In genomic region chr15:78588049-78588448, GRCm38 (mm10) we compare ENCODE assay signal across 13 mouse cellular contexts. TPM values are rescaled to one million over a fixed set of nuclear protein-coding genes. Genes with fewer than 3 reads are reported as not detected.
DNase-seq lines count a peak whose midpoint lies in the region; ATAC-seq and TF ChIP-seq lines count a peak whose summit lies in the region.
"Had no signal": no experiment of that assay in that cellular context is flagged by ENCODE, and none has a peak within 500 bp of the region (broad histone marks: within the 10 kb centered on the region; RNA-seq: fewer than 3 reads in every experiment).

No protein-coding gene starts in this region.

- no peak overlapping the region for H3K9ac ChIP-seq in liver, embryonic 11.5 days (ENCODE audit: low read depth, low read length)
- no peak overlapping the region for H3K9ac ChIP-seq in liver, postnatal 0 days (replicated peaks)
- no peak overlapping the region for H3K9ac ChIP-seq in liver, embryonic 14.5 days (replicated peaks)
- H3K9ac ChIP-seq: hindbrain, embryonic 14.5 days had no signal

- no peaks in the 10 kb centered on the region for H3K9me3 ChIP-seq in liver, embryonic 11.5 days (ENCODE audit: control insufficient read depth, low read length)
- H3K9me3 ChIP-seq in liver, postnatal 0 days (ENCODE audit: low read length): no peaks in the 10 kb centered on the region
- H3K9me3 ChIP-seq in liver, embryonic 14.5 days (ENCODE audit: control insufficient read depth, low read length): no peaks in the 10 kb centered on the region
- H3K9me3 ChIP-seq: heart, embryonic 10.5 days had no signal

- H3K36me3 ChIP-seq in liver, embryonic 11.5 days (ENCODE audit: control insufficient read depth, insufficient read depth, low read length): no peaks in the 10 kb centered on the region
- no peaks in the 10 kb centered on the region for H3K36me3 ChIP-seq in liver, postnatal 0 days (replicated peaks; ENCODE audit: insufficient read depth, low read length)
- no peaks in the 10 kb centered on the region for H3K36me3 ChIP-seq in liver, embryonic 14.5 days (replicated peaks; ENCODE audit: control insufficient read depth, insufficient read depth, low read depth)
- H3K36me3 ChIP-seq: embryonic facial prominence, embryonic 10.5 days; heart, embryonic 10.5 days had no signal

- peaks cover 2% of the 10 kb centered on the region for H3K4me1 ChIP-seq in liver, embryonic 11.5 days (replicated peaks; ENCODE audit: control insufficient read depth, insufficient read depth, low read length)
- H3K4me1 ChIP-seq in liver, postnatal 0 days (ENCODE audit: insufficient read depth): peaks cover 3% of the 10 kb centered on the region; the same call in 1 of the 2 replicates
- peaks cover 58% of the 10 kb centered on the region for H3K4me1 ChIP-seq in bone marrow macrophage, adult 2 months (ENCODE audit: control insufficient read depth, insufficient read depth, low read length)
- H3K4me1 ChIP-seq in liver, embryonic 14.5 days (replicated peaks; ENCODE audit: control insufficient read depth in 2 of 2, insufficient read depth in 2 of 2, low read length in 1 of 2): peaks cover 0 to 8% of the 10 kb centered on the region in 2 experiments; a peak in 2 of 4 replicates

- no peak for DNase-seq in liver, embryonic 11.5 days (ENCODE audit: low spot score)
- DNase-seq in liver, postnatal 0 days: no peak
- no peak for DNase-seq in liver, embryonic 14.5 days (ENCODE audit: low read depth in 3 of 3, low spot score in 3 of 3)
- no peak for DNase-seq in heart, adult 18-20 months

- H3K4me3 ChIP-seq in liver, embryonic 11.5 days (ENCODE audit: low read depth, low read length): no peak overlapping the region
- no peak overlapping the region for H3K4me3 ChIP-seq in liver, postnatal 0 days (ENCODE audit: low read depth, low read length)
- no peak overlapping the region for H3K4me3 ChIP-seq in bone marrow macrophage, adult 2 months (ENCODE audit: insufficient read depth, low read length)
- H3K4me3 ChIP-seq in liver, embryonic 14.5 days (ENCODE audit: insufficient read depth in 1 of 2, low read depth in 2 of 2, low read length in 2 of 2): no peak overlapping the region
- H3K4me3 ChIP-seq: embryonic facial prominence, embryonic 10.5 days; heart, embryonic 10.5 days had no signal

- no peak overlapping the region for H3K4me2 ChIP-seq in liver, embryonic 11.5 days
- H3K4me2 ChIP-seq in liver, postnatal 0 days (ENCODE audit: low read depth, low read length): no peak overlapping the region
- H3K4me2 ChIP-seq in liver, embryonic 14.5 days (ENCODE audit: low read depth): no peak overlapping the region
- H3K4me2 ChIP-seq: hindbrain, embryonic 14.5 days had no signal

- no peak for TF ChIP-seq POLR2A in bone marrow macrophage, adult 2 months (IDR thresholded peaks at IDR 0.05; ENCODE audit: borderline replicate concordance, low read depth, low read length)

- TF ChIP-seq EP300 in liver, postnatal 0 days (IDR thresholded peaks at IDR 0.05; ENCODE audit: low read depth): no peak
- no peak for TF ChIP-seq EP300 in liver, embryonic 14.5 days (IDR thresholded peaks at IDR 0.05; ENCODE audit: low read depth)

- WGBS in liver, embryonic 11.5 days: 36% methylated on average over 4 of the region's 4 CpGs
- WGBS in liver, postnatal 0 days (ENCODE audit: insufficient replicate concordance): 49% methylated on average over 4 of the region's 4 CpGs
- WGBS in liver, embryonic 14.5 days (ENCODE audit: insufficient replicate concordance): 15% methylated on average over 4 of the region's 4 CpGs

- TF ChIP-seq CTCF in liver, postnatal 0 days (IDR thresholded peaks at IDR 0.05; ENCODE audit: low read depth): no peak
- no peak for TF ChIP-seq CTCF in bone marrow macrophage, adult 2 months (IDR thresholded peaks at IDR 0.05; ENCODE audit: low read depth, low read length)
- no peak for TF ChIP-seq CTCF in liver, embryonic 14.5 days (IDR thresholded peaks at IDR 0.05; ENCODE audit: low read depth)

- H3K27ac ChIP-seq in liver, embryonic 11.5 days (ENCODE audit: low read depth, low read length): no peak overlapping the region
- H3K27ac ChIP-seq in liver, postnatal 0 days (ENCODE audit: low read depth): no peak overlapping the region
- H3K27ac ChIP-seq in bone marrow macrophage, adult 2 months (ENCODE audit: insufficient read depth, low read depth, low read length): peak overlapping the region; percentile 72
- no peak overlapping the region for H3K27ac ChIP-seq in liver, embryonic 14.5 days
- H3K27ac ChIP-seq: embryonic facial prominence, embryonic 10.5 days; heart, embryonic 10.5 days; hindbrain, embryonic 14.5 days had no signal

- H3K27me3 ChIP-seq in liver, embryonic 11.5 days (replicated peaks; ENCODE audit: control insufficient read depth, insufficient read depth, low read length): no peaks in the 10 kb centered on the region
- no peaks in the 10 kb centered on the region for H3K27me3 ChIP-seq in liver, postnatal 0 days (ENCODE audit: insufficient read depth, low read length)
- H3K27me3 ChIP-seq in liver, embryonic 14.5 days (ENCODE audit: control insufficient read depth, insufficient read depth, low read length): no peaks in the 10 kb centered on the region

- peak; percentile 51 for ATAC-seq in liver, embryonic 11.5 days (replicated peaks; ENCODE audit: low FRiP score)
- ATAC-seq in liver, postnatal 0 days: no peak
- ATAC-seq in liver, embryonic 14.5 days (ENCODE audit: insufficient read depth): 0 out of 2 replicates have a peak, but pooled peaks have one; percentile 28
- no peak for ATAC-seq in cerebellum, adult (ENCODE audit: insufficient number of reproducible peaks, low FRiP score, low TSS enrichment)

RNA-seq across cellular contexts. Expression of gene Cyth4, which starts 8.8 kb away (rescaled TPM):
- 7.8 and 9.5 TPM in 2 replicates for polyA plus RNA-seq in liver, embryonic 11.5 days (2014; fragmentation: Nextera tagmentation; extraction: Ambion mirVana)
- polyA plus RNA-seq in liver, postnatal 0 days (2015; fragmentation: Nextera tagmentation; extraction: Ambion mirVana): 11.5 and 13.3 TPM in 2 replicates
- polyA plus RNA-seq in bone marrow macrophage, adult 2 months (2012; ENCODE audit: insufficient read depth, insufficient read length, missing spikeins): 382 and 398 TPM in 2 replicates
- 6.4 and 7.6 TPM in 2 replicates for polyA plus RNA-seq in liver, embryonic 14.5 days (2012; rRNA removed)
- polyA plus RNA-seq in liver, embryonic 14.5 days (2014; fragmentation: Nextera tagmentation; extraction: Ambion mirVana): 4.3 and 4.9 TPM in 2 replicates
- 1 to 10 TPM; 3.8 to 6.3 TPM for total RNA-seq in heart, adult 18-20 months (2021)

RNA-seq across cellular contexts. Expression of gene Rac2, which starts 15.5 kb away (rescaled TPM):
- polyA plus RNA-seq in liver, embryonic 11.5 days (2014; fragmentation: Nextera tagmentation; extraction: Ambion mirVana): 124 and 126 TPM in 2 replicates
- 120 and 127 TPM in 2 replicates for polyA plus RNA-seq in liver, postnatal 0 days (2015; fragmentation: Nextera tagmentation; extraction: Ambion mirVana)
- 440 and 552 TPM in 2 replicates for polyA plus RNA-seq in bone marrow macrophage, adult 2 months (2012; ENCODE audit: insufficient read depth, insufficient read length, missing spikeins)
- 57.5 and 69.6 TPM in 2 replicates for polyA plus RNA-seq in liver, embryonic 14.5 days (2012; rRNA removed)
- polyA plus RNA-seq in liver, embryonic 14.5 days (2014; fragmentation: Nextera tagmentation; extraction: Ambion mirVana): 108 and 117 TPM in 2 replicates
- total RNA-seq in heart, adult 18-20 months (2021): 10 to 100 TPM in 1 of 2 experiments, 1 to 10 TPM in 1; 2.2 to 19.1 TPM

RNA-seq across cellular contexts. Expression of gene Sstr3, which starts 43.6 kb away (rescaled TPM):
- not detected in 2 replicates for polyA plus RNA-seq in liver, embryonic 11.5 days (2014; fragmentation: Nextera tagmentation; extraction: Ambion mirVana)
- not detected in 2 replicates for polyA plus RNA-seq in liver, postnatal 0 days (2015; fragmentation: Nextera tagmentation; extraction: Ambion mirVana)
- not detected in 2 replicates for polyA plus RNA-seq in bone marrow macrophage, adult 2 months (2012; ENCODE audit: insufficient read depth, insufficient read length, missing spikeins)
- polyA plus RNA-seq in liver, embryonic 14.5 days (2012; rRNA removed): 0.01 and 0.02 TPM in 2 replicates
- 0.03 TPM in 1 of 2 replicates, not detected in the other for polyA plus RNA-seq in liver, embryonic 14.5 days (2014; fragmentation: Nextera tagmentation; extraction: Ambion mirVana)
- total RNA-seq in heart, adult 18-20 months (2021): not detected
- total RNA-seq: gastrocnemius, adult 8-10 months; gastrocnemius, postnatal 36 days; MEL had no signal
- polyA plus RNA-seq: embryonic facial prominence, embryonic 10.5 days; heart, embryonic 10.5 days; heart, embryonic 14.5 days had no signal

RNA-seq across cellular contexts. Expression of gene C1qtnf6, which starts 56.8 kb away (rescaled TPM):
- polyA plus RNA-seq in liver, embryonic 11.5 days (2014; fragmentation: Nextera tagmentation; extraction: Ambion mirVana): 11.4 and 14.0 TPM in 2 replicates
- 4.3 and 4.4 TPM in 2 replicates for polyA plus RNA-seq in liver, postnatal 0 days (2015; fragmentation: Nextera tagmentation; extraction: Ambion mirVana)
- polyA plus RNA-seq in bone marrow macrophage, adult 2 months (2012; ENCODE audit: insufficient read depth, insufficient read length, missing spikeins): 1.9 and 2.2 TPM in 2 replicates
- 4.1 and 4.6 TPM in 2 replicates for polyA plus RNA-seq in liver, embryonic 14.5 days (2012; rRNA removed)
- polyA plus RNA-seq in liver, embryonic 14.5 days (2014; fragmentation: Nextera tagmentation; extraction: Ambion mirVana): 4.7 and 5.0 TPM in 2 replicates
- total RNA-seq in heart, adult 18-20 months (2021): 1 to 10 TPM; 7.8 to 7.9 TPM

Comparison
In these comparisons a context has a peak if more than half of its experiments do, and no peak if none do; other contexts are left out.
1. ATAC-seq: peak in liver, embryonic 11.5 days (single experiment) and liver, embryonic 14.5 days (single experiment); none in liver, postnatal 0 days (single experiment) and cerebellum, adult (single experiment).
2. RNA of gene Cyth4, which starts 8.8 kb away (polyA plus RNA-seq): 382 to 398 TPM in bone marrow macrophage, adult 2 months; 11.5 to 13.3 TPM in liver, postnatal 0 days, 7.8 to 9.5 TPM in liver, embryonic 11.5 days and 4.3 to 7.6 TPM in liver, embryonic 14.5 days; every median in the first group is over 10 times any median in the second.